Mouse (Mus musculus) natural killer cell, adult 2 months (primary cell): ENCODE measurements around the gene Hsd17b6.

ENCODE experiments used
- DNase-seq, 2 experiments: peaks; one replicate each; pipeline ENCODE4 v3.0.0; 2022; ENCODE audit warnings: low spot score in 2 of 2

Gene Hsd17b6

GRCm38 (mm10) chr10:128005479-128005878 is 1.9 kb downstream of the Hsd17b6 start:
- no peak for DNase-seq

DNA sequence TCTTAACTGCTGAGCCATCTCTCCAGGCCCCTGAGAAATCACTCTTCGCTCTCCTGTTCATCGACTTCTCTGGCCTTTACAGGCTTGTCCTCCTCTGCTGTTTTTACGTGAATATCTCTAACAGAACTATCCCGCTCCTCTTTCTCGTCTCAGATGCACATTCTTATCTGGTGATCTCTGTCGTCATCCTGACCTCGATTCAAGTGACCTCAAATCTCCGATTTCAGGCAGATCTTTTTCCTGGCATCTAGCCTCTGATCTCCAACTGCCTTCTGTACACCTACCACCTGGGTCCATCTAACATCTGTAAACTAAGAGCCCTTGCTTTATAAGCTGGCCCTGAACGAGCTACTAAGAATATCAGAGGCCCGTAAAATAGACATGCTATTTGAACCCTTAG is 2.5 kb downstream of the Hsd17b6 start:
- DNase-seq = no peak

- no peak for DNase-seq
Observed at GRCm38 (mm10) chr10:128003281-128003801, 4.1 kb downstream of the Hsd17b6 start.

DNA sequence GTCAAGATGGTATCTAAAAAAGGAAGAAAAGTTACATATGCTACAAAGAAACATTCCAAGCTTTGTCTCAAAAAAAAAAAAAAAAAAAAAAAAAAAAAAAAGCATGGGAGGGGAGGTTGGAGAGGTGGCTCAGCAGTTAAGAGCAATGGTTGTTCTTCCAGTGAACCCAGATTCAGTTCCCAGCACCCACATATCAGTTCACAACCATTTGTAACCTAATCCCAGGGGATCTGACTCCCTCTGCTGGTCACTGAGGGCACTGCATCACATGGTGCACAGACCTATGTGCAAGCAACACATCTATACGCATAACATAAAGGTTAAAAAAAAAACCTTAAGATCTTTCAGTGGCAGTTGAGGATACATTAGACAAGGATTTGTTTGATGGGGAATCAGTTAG is 9.2 kb downstream of the Hsd17b6 start:
- no peak for DNase-seq

GRCm38 (mm10) chr10:127996690-127997089 is 10.7 kb downstream of the Hsd17b6 start:
- DNase-seq = no peak

DNA sequence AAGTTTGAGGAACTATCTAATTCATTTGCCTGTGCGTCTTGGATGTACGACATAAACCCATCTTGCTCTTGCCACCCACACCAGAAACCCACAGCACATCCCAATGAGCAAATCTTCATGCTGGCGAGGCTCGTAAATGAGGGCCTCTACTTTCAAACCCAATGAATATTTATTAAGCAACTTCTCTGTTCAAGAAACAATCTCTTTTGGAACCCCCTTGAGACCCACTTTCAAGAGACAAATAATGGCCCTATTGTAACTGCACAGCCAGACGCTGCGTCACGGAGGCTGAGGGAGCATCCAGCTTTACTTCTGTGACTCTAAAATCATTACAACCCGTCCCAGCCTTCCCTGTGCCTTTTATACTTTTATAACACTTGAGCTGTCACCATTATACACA is 21.8 kb downstream of the Hsd17b6 start:
- no peak for DNase-seq

DNA sequence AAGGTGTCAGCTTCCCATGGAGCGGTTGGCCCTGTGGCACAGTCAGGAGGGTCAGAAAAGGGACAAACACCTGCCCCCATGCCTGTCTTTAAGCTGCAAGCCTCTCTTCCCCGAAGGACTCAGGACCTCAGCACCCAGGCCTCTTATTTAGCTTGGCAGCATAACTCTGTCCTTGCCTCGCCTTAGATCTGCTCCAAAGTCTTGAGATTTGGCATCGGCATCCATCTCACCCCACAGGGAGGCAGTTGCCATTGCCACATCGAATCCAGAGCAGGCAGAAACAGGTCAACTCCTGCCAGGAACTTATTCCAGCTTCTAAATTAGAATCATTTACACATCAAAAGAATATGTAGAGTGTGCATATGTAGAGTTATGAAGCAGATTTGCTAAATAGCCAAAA is 22.8 kb downstream of the Hsd17b6 start:
- no peak for DNase-seq

DNA sequence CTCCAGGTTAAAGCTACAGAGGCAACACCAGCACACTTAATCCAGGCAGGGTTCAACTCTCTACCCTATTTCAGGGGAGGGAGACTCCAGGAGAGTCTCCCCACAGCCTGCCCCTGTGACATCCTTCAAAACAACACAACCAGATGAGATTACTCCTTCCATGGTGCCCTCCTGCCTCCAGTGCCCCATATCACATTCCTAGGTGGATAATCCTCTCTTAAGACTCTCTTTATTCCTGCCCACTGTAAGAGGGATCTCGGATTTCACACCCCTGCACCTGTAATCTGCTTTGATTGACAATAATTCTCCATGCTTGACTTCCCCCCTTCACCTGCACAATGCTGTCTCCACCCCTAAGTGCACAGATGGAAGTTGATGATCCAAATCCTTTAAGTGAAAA is 31.9 kb downstream of the Hsd17b6 start:
- no peak for DNase-seq

- no peak for DNase-seq
Observed at GRCm38 (mm10) chr10:127974062-127974461, 33.3 kb downstream of the Hsd17b6 start.

DNA sequence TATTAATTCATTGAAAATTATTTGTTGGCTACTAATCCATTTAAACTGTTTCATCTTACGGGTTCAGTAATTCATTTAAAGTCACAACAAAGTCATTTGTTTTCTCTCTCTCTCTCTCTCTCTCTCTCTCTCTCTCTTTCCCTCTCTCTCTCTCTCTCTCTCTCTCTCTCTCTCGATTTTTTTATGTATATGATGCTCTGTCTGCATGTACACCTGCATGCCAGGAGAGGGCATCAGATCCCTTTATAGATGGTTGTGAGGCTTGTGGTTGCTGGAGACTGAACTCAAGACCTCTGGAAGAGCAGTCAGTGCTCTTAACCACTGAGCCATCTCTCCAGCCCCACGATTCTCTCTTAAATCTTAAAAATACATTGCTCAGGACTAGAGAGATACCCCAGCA is 36.3 kb downstream of the Hsd17b6 start:
- DNase-seq = no peak

GRCm38 (mm10) chr10:127970359-127970831 is 37.0 kb downstream of the Hsd17b6 start:
- no peak for DNase-seq

GRCm38 (mm10) chr10:127969820-127970219 is 37.6 kb downstream of the Hsd17b6 start:
- no peak for DNase-seq

DNA sequence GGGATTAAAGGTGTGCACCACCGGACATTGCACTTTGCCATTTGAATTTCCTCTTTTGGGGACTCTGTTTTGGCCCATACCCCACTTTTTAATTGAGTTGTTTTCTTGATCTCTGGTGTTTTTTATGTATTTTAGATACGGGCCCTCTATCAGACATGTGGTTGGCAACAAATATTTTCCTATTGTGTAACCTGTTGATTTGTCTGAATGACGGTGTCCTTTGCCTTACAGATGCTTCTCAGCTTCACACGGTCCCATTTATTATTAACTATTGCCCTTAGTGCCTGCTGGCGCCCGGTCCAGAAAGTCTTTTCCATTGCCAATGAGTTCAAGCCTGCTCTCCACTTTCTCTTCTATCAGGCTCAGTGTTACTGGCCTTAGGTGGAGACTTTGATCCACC is 40.9 kb downstream of the Hsd17b6 start:
- no peak for DNase-seq

DNA sequence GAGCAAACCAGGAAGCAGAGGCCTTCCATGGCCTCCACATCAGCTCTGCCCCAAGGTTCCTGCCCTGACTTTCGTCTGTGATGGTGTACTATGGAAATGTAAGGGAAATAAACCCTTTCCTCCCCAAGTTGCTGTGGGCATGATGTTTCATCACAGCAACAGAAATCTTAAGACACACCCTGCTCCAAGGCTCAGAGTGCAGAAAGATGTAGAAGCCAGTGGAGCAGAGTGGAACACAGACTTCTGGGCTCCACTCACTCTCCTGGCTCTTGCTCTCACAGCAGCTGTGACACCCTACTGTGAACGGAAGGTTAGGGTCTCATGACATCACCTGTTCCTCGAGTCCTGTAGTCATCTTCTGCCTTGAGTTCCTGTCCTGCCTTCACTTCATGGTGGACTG is 43.4 kb downstream of the Hsd17b6 start:
- no peak for DNase-seq

DNA sequence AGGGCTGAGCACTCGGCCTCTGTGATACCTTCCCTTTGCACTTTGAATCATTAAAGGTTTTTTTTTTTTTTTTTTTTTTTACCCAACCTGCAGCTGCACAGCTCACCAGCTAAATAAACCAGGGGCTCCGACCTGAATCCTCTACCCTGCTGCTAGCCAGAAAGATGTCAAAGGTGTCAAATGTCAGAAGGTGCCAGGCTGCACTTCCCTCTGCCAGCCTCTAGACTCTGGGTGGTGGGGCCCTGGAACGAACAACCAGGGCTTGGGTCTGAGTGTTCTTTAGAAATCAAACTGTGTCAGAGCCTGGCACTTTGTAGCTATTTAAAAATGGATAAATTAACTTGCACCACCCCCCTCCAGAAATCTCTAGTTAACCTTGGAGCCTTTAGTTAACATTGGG is 45.0 kb downstream of the Hsd17b6 start:
- DNase-seq = no peak

- no peak for DNase-seq
Observed at GRCm38 (mm10) chr10:127959161-127959679, 48.2 kb downstream of the Hsd17b6 start.

- peak; percentile 25 to 56 for DNase-seq
Observed at GRCm38 (mm10) chr10:127956168-127956816, 51.1 kb downstream of the Hsd17b6 start.

DNA sequence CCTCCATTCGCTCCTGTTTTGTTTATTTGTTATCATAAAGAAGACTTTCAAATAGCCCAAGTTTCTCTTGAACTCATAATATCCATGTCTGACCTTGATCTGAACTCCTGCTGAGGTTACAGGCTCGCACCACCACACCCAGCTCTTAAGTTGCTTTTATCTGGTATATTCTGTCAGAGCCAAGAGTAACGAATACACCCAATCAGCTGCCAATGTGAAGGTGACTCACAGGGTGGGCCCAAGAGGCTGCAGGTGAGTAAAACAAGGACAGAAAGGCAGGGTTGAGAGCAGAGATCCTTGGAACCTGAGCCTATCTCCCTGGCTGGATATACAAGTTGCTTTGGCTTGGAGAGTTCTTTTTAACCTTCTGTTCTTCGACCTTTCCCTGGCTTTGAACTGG is 52.4 kb downstream of the Hsd17b6 start:
- no peak for DNase-seq

DNA sequence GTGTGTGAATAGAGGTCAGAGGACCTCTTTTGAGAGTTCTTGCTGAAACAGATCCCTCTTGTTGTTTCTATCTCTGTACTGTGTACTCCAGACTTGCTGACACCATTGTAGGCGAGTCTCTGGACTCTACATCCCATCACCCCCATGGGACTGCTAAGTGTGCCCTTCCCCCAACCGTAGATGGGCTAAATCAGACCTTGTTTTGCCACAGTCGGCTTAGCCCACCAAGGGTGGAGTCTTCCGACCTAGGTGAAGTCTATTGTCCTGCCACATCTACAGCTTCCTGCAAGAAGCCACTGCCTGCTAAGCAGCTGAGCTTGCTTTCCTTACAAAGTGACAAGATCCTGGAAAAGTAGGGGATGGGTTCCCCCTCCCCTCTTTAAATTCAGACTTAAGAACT is 55.6 kb downstream of the Hsd17b6 start:
- DNase-seq = no peak

DNA sequence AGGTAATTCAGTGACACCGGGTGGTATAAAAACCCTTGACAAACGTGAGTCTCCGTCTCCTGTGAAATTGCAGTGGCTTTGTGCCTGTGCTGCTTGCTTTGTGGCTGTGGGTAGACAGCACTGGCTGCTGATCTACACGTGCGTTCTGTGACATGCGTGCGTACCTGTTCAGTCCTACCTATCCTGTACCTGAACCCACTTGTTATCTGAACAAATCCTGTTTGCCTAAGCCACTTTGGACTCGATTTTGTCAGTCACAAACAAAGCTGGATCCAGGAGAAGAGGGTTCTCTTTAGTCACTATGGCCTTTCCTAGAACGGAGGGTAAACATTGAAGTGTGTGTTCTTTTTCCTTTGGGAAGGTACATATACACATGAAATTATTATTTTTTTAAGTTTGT is 56.0 kb downstream of the Hsd17b6 start:
- no peak for DNase-seq

- no peak for DNase-seq
Observed at GRCm38 (mm10) chr10:127949596-127950130, 57.7 kb downstream of the Hsd17b6 start.

DNA sequence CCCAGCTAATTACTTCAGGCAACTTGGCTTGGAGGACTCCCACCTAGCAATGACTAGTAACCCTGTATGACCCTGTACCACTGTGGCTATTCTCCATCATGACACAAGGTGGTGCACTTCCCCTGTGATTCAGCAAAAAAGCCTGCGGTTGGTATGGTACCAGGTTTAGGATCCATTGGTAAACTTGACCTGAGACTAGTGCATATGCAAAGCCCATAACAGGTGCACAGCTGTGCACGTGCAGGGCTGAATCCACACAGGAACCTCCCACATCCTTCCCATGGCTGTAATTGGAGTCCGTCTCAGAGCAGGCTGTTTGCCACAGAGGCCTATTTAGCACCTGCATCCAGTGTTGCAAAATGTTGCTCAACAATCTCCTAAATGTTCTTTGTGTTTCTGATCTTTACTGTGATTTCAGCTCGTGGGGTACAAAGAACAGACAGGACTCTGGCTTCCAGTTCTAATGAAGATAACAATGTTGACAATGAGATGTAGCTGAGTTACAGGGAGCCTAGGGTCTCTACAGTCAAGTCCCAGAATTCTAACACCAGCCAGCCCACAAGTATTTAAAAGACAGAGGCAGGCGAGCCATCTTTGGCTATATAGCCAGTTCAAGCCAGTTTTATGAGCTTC is 61.9 kb downstream of the Hsd17b6 start:
- peak in 1 of 2 experiments; percentile 12 for DNase-seq
